Mouse (Mus musculus): ENCODE measurements around the gene Lrrc3b.

The Lrrc3b gene

DNA sequence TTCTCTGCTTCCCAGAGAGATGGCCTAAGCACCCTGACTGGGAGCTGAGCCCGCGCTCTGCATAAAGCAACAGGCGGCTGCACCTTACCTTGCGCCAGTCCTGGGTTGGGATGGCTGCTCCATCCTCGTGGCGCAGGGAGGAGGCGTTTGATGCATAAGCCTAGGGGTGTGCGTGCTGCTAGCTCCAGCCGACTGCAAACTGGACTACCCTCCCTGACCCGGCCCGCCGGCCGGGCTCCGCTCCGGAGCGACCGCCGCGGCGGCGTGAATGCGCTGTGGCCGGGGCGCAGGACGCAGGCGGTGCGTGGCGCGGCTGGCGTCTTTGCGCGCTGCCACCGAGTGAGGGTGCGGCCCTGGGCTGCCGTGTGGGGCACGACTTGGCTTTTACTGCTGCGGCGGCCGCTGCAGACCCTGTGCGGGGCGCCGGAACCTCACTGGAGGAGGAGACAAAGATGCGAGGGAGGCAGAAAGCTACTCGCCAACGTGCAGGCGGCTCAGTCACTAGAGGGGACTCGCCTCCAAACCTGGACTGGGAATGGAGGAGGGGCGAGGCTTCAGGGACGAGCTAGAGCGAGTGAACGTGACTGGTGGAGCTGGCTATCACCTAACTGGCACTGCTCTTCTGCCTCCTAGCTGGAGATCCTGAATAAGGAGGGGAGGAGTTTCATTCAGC lies at the start of gene Lrrc3b:
Gene Lrrc3b, minus strand, starts transcription at position 503 of the 673 bp plus-strand sequence.
- ATAC-seq (ENCODE audit: low TSS enrichment) = peak; percentile 83

DNA sequence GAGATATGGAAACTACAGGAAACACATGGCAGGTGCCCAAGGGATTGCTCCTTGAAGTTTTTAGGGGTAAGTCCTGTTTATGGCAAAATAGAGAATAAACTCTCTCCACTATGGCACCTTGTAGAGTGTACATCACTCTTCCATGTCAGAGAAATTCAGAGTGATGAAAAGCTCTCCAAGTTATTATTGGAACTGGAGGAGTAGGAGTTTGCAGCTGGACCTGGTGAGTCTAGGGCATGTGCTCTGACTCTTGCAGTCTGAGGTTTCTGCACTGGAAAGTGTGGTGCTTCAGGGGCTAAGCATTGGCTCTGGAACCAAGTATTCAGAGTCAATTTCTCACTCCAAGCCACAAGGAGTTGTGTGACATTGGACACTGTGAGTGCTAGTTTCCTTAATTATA lies 38.9 kb upstream of the Lrrc3b start:
- ATAC-seq (ENCODE audit: low TSS enrichment) = no peak

DNA sequence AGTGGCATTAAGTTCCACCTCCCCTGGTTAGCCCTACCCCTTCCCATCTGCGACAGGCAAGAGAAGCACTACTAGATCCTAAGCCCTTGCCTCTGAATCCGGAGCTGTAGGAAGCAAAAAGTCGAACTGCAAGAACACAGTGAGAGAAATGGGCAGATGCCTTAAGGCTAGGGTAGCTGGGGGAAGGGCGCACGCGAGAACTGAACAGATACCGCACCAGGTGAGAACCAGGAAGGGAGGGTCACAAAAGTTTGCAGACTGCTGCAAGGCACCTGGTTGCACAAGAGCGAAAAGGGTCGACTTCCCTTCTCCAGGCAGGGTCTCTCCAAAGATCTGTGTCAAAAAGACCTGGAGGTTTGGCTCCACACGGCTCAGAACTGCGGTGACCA lies 697 bp downstream of the Lrrc3b start:
- ATAC-seq (ENCODE audit: low TSS enrichment) = peak; percentile 35

DNA sequence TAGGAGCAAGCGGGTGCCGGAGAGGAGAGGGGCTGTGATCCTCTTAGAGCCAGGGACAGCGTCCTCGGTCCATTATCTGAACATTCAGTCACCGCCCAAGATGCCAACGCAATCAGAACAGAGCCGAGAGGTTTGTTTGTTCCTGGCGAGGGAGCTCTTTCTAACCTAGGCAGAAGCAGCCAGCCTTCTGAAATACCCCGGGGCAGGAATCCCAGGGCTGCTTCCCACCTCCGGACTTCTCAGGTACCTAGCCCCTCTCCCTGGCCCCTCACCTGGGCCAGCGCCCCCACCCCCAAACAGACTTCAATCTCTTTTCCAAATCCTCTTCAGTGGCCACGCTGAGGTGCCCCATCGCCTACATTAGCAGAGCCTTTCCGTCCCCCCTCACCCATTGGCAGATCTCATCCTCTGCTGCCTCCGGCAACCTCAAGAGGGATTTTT lies 1.3 kb downstream of the Lrrc3b start:
- peak; percentile 58 for ATAC-seq (ENCODE audit: low TSS enrichment)

DNA sequence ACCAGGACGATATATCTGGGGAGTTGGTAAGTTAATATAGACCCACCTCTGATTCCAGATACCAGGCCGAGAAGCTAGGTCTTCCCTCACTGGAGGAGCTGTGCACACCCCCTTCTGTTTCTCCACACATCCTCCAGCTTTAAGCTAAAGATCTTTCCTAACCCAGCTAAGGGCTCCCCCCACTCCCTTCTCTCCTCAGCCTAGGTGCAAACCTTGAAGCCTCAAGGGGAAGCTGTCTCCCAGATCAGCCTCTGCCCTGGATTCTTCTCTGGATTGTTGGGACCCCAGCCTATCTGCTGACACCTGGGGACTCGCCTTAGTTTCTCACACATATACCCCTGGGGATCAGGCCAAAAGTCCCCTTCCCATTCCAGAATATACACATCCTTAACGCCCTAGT lies 1.7 kb downstream of the Lrrc3b start:
- ATAC-seq (ENCODE audit: low TSS enrichment) = peak; percentile 58

DNA sequence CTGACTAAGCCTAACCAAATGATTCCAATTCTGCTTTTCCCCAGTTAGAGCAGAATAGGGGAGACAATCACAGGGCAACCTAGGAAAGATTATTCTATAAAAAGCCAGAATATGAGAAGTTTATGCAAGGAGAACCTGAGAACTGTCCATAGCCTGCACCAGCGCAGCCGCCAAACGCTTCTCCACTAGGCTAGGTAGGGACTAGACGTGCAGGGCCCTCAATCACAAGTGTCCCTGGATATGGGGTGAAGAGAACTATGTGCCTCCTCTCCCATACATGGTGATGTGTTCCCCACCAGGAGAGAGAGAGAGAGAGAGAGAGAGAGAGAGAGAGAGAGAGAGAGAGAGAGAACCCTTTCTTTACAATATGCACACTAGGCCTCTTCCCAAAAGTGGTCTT lies 2.2 kb downstream of the Lrrc3b start:
- ATAC-seq (ENCODE audit: low TSS enrichment) = no peak

DNA sequence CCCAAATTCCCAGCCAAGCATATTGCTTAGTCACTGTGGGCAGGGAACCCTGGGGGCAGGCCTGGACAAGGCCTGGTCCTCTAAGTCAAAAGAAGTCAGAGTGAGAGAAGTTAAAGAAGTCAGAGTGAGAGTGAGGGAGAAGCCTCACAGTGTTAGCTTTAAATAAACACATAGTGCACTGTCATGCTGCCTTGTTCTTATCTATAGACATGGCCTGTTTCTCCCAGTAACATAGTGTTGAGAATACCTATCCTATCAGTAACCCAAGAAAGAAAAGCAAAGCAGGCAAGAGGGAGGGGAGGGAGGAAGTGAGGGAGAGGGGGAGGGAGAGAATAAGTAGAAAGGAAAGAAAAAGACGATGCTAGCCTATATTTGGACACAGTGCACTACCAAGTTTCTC lies 6.4 kb downstream of the Lrrc3b start:
- no peak for ATAC-seq (ENCODE audit: low TSS enrichment)

DNA sequence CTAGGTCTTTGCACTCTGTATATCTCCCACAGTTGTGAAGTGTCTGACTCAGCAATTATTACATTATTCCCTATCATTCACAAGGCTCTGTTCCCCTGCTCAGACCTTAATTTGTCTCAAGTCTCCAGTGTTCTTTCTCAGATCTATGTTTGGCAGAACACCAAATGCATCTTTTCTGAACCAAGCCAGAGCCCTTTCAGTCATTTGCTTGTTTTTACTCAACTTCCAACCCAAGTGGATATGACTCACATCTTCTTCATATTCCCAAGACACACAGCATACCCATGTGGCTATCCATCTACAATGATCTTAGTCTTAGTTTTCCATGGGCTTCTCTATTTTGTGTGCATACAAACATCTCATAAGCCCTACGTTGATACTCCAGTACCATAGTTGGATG lies 17.2 kb downstream of the Lrrc3b start:
- ATAC-seq (ENCODE audit: low TSS enrichment) = peak; percentile 73

DNA sequence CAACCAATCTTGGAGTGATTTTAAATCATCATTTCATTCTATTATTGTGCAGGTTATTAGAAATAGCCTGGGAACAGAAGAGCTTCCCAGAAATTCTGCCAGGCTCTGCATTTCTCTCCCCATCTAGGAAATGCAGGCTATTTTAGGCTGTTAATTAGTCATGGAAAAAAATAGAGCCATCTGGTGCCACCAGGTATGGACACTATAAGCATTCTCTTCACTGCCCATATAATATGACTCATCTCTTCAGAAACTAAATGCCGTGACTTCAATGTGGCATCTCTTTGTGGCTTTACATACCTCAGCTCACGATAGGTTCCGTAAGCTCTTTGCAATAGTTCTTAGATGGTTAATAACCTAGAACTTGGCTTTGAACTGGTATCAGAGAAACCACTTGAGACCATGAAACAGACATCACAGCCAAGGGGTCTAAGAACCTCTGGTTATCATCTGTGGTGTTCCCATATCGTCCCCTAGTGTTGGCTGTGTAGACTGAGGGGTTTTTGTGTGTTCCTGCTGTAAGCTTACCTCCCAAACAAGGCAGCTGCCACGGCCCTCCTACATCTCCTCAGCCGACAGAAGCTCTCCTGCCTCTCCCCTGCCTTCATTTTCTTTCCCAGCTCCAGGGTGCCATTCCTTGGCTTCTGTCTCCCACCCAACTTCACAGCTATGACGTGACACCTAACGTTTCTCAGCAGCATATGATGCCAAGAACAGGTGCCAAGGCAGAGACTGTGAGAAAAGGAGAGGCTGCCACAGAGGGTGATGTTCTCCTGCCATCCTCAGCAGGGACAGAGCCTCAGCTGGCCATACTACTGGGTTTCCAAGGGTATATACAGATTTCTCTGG lies 27.9 kb downstream of the Lrrc3b start:
- peak; percentile 81 for ATAC-seq (ENCODE audit: low TSS enrichment)

DNA sequence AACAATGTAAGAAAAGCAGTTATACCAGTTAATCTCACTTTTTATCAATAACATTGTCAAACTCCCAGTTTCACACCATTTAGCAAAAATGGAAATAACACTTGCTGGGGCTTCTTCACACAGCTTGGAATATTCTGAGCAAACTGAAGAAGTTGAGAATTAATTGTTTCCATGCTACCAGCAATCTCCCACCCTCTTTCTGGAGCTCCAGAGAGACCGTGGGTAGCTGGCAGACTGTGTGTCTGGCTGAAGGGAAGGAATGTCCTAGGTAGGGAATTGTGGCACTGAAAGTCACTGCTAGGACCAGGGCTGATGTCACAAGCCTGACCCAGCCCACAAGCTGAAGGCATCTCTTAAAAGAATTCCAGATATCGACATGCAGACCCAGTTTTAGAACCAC lies 53.3 kb downstream of the Lrrc3b start:
- peak; percentile 56 for ATAC-seq (ENCODE audit: low TSS enrichment)

DNA sequence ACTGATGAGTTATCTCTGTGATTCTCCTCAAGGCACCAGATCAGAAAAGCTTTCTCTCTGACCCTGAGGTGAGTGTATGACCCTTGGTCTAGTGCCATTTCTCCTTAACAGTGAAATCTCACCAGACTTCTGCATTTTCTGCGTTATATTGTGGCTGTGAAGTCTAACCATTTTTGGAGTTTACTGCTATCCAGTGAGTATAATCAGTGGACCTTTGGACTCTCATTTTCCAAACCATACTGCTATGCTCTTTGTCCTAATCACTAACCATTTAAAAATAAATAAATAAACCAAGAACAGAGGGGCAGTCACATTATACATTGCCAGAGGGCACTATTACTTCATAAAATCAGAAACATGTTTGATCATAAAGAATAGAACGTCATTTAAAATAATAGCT lies 53.8 kb downstream of the Lrrc3b start:
- ATAC-seq (ENCODE audit: low TSS enrichment) = no peak

DNA sequence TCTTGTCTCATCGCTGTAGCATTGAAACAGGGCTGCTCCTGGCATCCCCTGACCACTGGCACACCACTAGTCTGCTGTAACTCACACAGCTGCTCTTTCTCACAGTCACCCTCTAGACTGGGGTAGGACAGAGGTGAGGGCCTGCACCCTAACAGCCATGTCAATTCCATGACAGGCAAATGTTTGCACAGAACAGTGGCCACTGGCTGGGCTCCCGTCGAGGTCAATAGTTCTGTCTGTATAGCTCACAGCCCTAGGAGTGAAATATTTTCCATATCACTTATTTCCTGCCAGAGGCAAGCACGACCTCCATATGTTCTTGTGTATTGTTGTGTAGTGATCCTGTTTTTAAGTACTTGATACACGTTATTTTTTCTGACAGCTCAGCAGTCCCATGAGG lies 54.3 kb downstream of the Lrrc3b start:
- ATAC-seq (ENCODE audit: low TSS enrichment) = no peak

DNA sequence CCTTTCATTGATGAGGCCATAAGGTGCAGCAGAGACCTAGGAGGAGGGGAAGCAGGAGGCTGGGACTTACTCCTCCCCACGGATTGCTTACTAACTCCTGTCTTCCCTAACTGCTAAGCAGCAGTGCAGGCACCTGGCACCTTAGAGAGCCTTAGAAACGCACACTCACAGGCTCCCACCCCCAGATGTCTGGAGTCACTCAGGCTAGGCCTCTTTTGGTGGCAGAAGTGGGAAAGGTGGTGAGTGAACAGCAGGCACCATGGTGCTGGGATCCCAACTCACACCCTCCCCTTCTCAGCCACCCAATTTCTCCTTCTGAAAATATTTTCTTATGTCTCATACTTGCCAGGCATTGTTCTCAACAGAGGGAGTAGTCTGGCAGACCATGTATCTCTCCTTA lies 55.7 kb downstream of the Lrrc3b start:
- peak; percentile 76 for ATAC-seq (ENCODE audit: low TSS enrichment)

DNA sequence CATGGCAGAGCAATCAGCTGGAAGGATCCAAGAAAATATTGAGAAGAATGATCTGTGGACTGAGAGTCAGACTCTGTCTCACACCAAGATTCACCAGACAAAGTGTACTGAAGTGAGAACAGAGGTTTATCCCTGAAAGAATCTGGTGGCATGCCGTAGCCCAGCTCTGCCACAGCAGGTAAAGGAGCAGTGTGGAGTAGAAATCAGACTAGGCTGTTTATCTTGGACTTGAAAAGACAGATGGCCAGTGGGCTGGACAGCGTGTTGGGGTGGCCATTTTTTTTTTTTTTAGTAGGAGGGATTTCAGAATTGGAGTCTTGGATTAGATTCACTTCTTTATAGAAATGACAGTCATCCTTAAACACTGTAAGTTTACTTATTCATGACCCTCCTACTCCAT lies 61.4 kb downstream of the Lrrc3b start:
- peak; percentile 69 for ATAC-seq (ENCODE audit: low TSS enrichment)

DNA sequence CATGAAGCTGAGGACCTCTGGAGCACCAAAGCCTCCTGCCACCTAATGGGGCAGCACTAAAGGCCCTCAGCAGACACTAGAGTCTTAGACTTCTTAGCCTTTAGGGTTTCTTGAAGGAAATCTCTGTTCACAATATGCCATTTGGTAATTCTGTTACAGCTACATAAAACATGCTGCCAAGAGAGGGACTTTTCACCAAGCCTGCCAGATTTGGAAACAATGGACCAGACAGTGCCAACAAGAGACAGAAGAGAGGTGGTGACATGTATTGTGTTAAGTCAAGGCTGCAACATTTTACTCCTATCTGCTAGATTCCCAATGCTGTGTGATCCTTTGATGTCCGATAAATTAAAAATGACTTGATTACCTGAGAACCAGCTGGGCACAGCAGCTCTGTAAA lies 62.0 kb downstream of the Lrrc3b start:
- no peak for ATAC-seq (ENCODE audit: low TSS enrichment)

DNA sequence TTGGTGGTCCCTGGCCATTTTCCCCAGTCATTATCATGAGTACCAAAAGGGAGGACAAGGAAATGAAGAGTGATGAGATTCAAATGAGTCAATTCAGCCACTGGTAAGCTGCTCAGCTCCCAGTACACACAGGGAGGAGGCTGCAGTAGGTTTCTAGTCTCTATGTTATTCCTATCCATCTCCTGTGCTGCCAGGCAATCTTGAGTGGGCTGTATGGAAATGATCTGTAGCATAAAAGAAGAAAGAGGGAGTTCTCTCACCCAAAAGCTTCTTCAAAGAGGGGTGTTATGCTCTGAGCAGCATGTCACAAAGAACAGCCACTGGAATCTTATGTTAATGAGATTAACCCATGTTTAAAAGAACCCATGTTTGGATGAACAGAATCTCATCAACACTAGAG lies 64.5 kb downstream of the Lrrc3b start:
- peak; percentile 81 for ATAC-seq (ENCODE audit: low TSS enrichment)

DNA sequence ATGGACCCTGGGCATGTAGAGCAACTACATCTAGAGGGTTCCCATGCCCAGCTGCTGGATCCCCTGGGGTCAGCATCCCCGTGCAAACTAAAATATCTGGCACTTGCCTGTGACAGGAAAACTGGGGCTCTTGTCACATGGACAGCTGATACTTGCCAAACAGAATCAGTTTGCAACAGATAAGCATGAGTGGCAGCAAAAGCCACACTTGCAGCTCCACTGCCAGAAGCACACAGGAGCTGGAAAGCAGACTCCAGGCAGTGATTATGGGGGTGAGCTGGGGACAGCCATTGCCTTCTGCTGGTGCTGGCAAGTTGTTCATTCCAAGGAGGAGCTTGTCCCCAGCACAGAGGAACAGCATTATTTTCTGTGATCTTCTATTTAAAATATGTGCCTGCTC lies 65.8 kb downstream of the Lrrc3b start:
- ATAC-seq (ENCODE audit: low TSS enrichment) = peak; percentile 86

DNA sequence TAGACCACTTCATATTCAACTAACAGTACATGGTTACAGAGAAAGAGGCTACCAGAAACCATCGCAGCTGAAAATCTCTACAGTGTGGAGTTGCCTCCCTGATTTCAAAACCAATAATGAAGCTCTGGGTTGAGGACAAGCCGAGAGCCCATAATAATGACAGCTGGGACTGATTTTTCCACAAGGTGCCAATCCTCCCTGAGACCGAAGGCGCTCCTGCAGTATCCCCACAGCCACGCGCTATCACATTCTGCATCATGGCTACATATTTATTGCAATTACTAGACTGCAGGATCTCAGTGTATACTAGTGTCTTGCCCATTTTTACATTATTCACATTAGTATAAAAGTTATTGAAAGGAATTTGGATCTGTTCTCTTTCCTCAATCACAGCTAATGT lies 73.7 kb downstream of the Lrrc3b start:
- no peak for ATAC-seq (ENCODE audit: low TSS enrichment)

DNA sequence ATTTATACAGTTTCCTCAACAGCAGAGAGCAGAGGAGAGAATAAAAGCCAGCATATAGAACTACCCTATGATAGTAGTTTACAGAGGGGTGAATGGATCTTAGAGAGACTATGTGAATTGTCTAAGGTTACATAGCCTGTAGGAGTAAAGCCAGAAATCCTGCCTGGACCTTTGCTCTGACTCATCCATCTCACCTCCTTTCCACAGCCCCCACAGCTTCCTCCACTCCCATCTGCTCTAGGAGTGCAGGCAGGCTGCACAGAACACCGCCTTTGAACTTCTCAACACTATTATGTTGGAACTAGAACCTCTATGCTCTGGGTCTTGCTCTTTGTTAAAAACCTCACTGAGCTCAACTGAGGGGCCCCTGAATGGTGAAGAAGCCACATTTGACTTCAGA lies 78.9 kb downstream of the Lrrc3b start:
- peak; percentile 80 for ATAC-seq (ENCODE audit: low TSS enrichment)

DNA sequence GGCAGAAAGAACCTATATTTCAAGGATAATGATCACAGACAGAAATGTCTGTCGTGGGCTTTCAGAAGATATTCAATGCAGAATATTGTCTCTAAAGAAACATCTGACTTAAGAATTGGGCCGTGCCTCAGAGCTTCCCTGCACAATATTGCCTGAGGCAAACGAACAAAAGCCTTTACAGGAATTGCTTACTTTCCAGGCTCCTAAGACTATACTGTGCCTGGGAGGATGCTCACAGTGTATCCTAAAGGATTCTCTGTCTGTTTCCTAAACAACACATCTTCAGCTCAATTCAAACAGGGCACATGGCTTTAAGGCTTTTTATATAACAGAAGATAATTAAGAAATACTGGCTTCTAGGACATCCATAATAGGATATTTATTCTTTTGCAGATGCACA lies 79.7 kb downstream of the Lrrc3b start:
- no peak for ATAC-seq (ENCODE audit: low TSS enrichment)

DNA sequence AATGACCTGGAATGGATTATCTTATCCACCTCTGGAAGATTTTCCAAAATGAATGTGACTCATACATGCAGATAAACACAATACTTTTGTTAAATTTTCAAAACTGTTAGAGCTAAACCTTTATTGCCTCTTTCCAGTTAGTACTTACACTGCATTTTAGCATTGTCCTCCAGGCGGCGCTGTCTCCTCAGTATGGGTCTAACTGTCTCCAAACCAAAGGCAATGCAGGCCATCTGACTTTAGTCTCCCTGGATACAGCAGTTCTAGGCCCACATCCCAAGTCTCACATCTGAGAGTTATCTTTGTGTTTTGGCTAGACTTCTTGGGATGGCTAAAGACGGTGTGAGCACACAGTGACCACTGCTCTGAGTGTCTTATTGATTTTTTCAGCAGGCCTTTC lies 83.3 kb downstream of the Lrrc3b start:
- peak; percentile 64; the same call in 1 of the 2 replicates for ATAC-seq (ENCODE audit: low TSS enrichment)

DNA sequence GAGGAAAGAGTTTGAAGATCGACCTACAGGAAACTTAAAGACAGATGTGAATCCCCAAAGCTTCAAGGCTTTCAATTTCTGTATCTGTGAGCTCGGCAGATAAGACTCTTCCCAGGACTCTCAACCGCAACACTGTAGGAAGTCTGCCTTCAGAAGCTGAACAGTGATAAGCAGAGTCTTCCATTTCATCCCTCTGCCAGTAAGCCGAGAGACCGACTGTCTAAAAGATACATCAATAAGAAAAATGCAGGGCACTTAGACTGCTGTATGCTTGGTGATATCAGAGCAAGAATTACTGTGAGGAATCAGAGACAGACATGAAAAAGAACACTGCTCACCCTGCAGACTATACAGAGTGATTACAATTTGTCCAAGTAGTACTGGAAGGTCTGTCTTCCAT lies 84.5 kb downstream of the Lrrc3b start:
- ATAC-seq (ENCODE audit: low TSS enrichment) = no peak

DNA sequence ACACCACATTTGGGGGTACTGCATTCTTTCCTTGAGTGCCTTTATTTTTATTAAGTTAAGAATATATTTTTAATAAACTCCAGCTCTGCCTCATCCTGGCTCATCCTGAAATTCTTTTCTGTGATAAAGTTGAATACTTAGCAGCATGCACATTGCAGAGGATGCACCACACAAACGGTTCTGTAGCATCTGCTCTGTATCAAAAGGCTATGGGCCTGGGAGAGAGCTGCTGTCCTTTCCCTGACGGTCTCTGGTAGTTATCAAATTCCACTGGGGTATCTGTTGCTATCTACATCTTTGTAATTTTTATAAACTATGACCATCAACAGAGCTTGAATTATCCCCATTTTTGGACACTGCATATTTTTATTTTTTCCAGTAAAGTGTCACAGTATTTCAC lies 105.7 kb downstream of the Lrrc3b start:
- peak; percentile 23; the same call in 1 of the 2 replicates for ATAC-seq (ENCODE audit: low TSS enrichment)

Data from frontal cortex, adult (tissue).